Mouse (Mus musculus) effector memory CD4-positive, alpha-beta T cell, adult 7 months (primary cell): ENCODE measurements around the gene Tmbim7. TPM values are rescaled to one million over a fixed set of nuclear protein-coding genes. Genes with fewer than 3 reads are reported as not detected.

Experiments
- polyA plus RNA-seq: library from polyadenylated mRNA; unstranded; fragments of 100-300 nt; shearing (Covaris generic); gene quantifications from one replicate; pipeline ENCODE4 v1.2.1, GENCODE M21; 2017

Gene Tmbim7
- polyA plus RNA-seq: not detected

DNA sequence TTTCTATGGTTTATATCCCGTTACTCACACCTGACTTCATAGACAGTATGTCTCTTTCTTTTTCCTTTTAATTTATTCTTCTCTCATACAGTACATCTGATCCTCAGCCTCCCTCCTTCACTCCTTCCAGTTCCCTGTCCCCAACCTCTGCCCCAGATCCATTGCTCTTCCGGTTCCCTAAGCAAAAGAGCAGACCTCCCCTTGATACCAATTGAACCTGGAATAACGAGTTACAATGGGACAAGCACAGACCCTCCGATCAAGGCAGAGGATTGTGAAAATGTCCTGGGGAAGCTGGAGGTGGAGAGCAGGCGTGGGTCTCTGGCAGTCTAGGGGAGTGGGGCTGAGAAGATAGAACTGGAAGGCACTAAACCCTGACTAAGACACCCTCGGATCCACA, at the start of gene Tmbim7:
Tmbim7 (plus strand) TSS at position 301 of the 400 bp plus-strand sequence.

GRCm38 (mm10) chr5:3657085-3657484, 6.1 kb downstream of the Tmbim7 start, which contains the start of gene Gatad1:
Gene Gatad1, minus strand, starts transcription at chr5:3657185.

Other genes starting within 250 kb of the Tmbim7 start
- gene Fam133b, start 107.3 kb upstream of the Tmbim7 start, polyA plus RNA-seq: 38.3 TPM
- 2.4 TPM for gene 1700109H08Rik, start 79.6 kb upstream of the Tmbim7 start, polyA plus RNA-seq
- gene Pex1, start 55.1 kb upstream of the Tmbim7 start, polyA plus RNA-seq: 12.5 TPM
- gene Rbm48, start 54.6 kb upstream of the Tmbim7 start, polyA plus RNA-seq: 40.9 TPM
- gene Gatad1, start 6.0 kb downstream of the Tmbim7 start, polyA plus RNA-seq: 10.9 TPM
- 52.1 TPM for gene Ankib1, start 151.7 kb downstream of the Tmbim7 start, polyA plus RNA-seq
- gene Krit1, start 152.0 kb downstream of the Tmbim7 start, polyA plus RNA-seq: 57.8 TPM
- 0.21 TPM for gene Lrrd1, start 194.0 kb downstream of the Tmbim7 start, polyA plus RNA-seq
- 6.7 TPM for gene Mterf1a, start 242.8 kb downstream of the Tmbim7 start, polyA plus RNA-seq